Mouse (Mus musculus): ENCODE data around the gene Ceacam14. TPM values are rescaled to one million over a fixed set of nuclear protein-coding genes. Genes with fewer than 3 reads are reported as not detected.

The Ceacam14 gene
- total RNA-seq (2015) (not detected in 2 replicates), total RNA-seq (2017) (not detected in 2 replicates)

- ATAC-seq (replicated peaks; ENCODE audit: poor library complexity): no peak
Measured at GRCm38 (mm10) chr7:17812333-17812732, at the start of gene Ceacam14. Gene Ceacam14, plus strand, starts transcription at chr7:17812633.

Other genes starting within 250 kb of the Ceacam14 start
- not detected in 2 replicates for gene Ceacam5, start 99.4 kb upstream of the Ceacam14 start, total RNA-seq (2015)
- not detected in 2 replicates for gene Ceacam5, start 99.4 kb upstream of the Ceacam14 start, total RNA-seq (2017)
- gene Gm5155, start 59.1 kb downstream of the Ceacam14 start, total RNA-seq (2015): not detected in 2 replicates
- gene Gm5155, start 59.1 kb downstream of the Ceacam14 start, total RNA-seq (2017): not detected in 2 replicates
- gene Ceacam11, start 159.5 kb downstream of the Ceacam14 start, total RNA-seq (2015): not detected in 2 replicates
- gene Ceacam11, start 159.5 kb downstream of the Ceacam14 start, total RNA-seq (2017): not detected in 2 replicates
- not detected in 2 replicates for gene Ceacam13, start 197.3 kb downstream of the Ceacam14 start, total RNA-seq (2015)
- not detected in 2 replicates for gene Ceacam13, start 197.3 kb downstream of the Ceacam14 start, total RNA-seq (2017)

Data from megakaryocyte progenitor cell, adult 5-6 weeks (primary cell).